Mouse (Mus musculus) liver, adult 2 months (tissue): ENCODE results near the gene Gm8879. TPM values are rescaled to one million over a fixed set of nuclear protein-coding genes. Genes with fewer than 3 reads are reported as not detected.
"Not testable (repeated sequence)": the region's sequence is repeated elsewhere in the genome, so short reads cannot be mapped to it uniquely, and the experiment has no call there.

Source experiments
- DNase-seq: peaks from one replicate; pipeline ENCODE4 v3.0.0-alpha.2; 2011; ENCODE audit warnings: low read depth, low spot score; ENCODE audit errors: extremely low read depth
- H3K27ac ChIP-seq: fragments of 200-500 bp; replicated peaks from 2 replicates; pipeline ENCODE4 v1.5.1; 2012; ENCODE audit warnings: low read depth, mild to moderate bottlenecking, control low read depth, inconsistent platforms, low read length; ENCODE audit not compliant: insufficient read depth
- H3K27me3 ChIP-seq: fragments of 200-500 bp; 2 replicates; pipeline ENCODE4 v1.6.1; 2012; ENCODE audit warnings: mild to moderate bottlenecking, moderate library complexity, low read length, inconsistent platforms; ENCODE audit not compliant: control insufficient read depth, insufficient read depth
- H3K36me3 ChIP-seq: fragments of 200-500 bp; 2 replicates; pipeline ENCODE4 v1.6.1; 2012; ENCODE audit warnings: low read length, inconsistent platforms; ENCODE audit not compliant: control insufficient read depth, insufficient read depth
- H3K4me1 ChIP-seq: fragments of 200-500 bp; 2 replicates; pipeline ENCODE4 v1.6.1; 2011; ENCODE audit warnings: low read length; ENCODE audit not compliant: control insufficient read depth, insufficient read depth
- H3K4me3 ChIP-seq: fragments of 200-500 bp; 2 replicates; pipeline ENCODE4 v1.5.1; 2011; ENCODE audit warnings: low read depth, mild to moderate bottlenecking, control low read depth, low read length, moderate library complexity; ENCODE audit not compliant: insufficient read depth
- H3K79me2 ChIP-seq: fragments of 200-500 bp; 2 replicates; pipeline ENCODE4 v1.6.1; 2012; ENCODE audit warnings: inconsistent platforms, mild to moderate bottlenecking, low read length, moderate library complexity; ENCODE audit not compliant: control insufficient read depth, insufficient read depth
- H3K9ac ChIP-seq: fragments of 200-500 bp; 2 replicates; pipeline ENCODE4 v1.6.1; 2012; ENCODE audit warnings: low read depth, mild to moderate bottlenecking, control low read depth, inconsistent platforms, low read length
- WGBS: fragments of 180-500 bp; shearing (Covaris S2); methylation state at CpG from one replicate; pipeline ENCODE4 v1.1.7; 2018; 5-methylcytosine and 5-hydroxymethylcytosine counted together
- polyA plus RNA-seq: library from polyadenylated mRNA; depleted of rRNA; stranded (reverse); fragments of >200 nt; gene quantifications from 2 replicates; pipeline ENCODE4 v1.2.3, GENCODE M21; 2012; rRNA removed
- total RNA-seq: library from RNA; depleted of rRNA; stranded (reverse); fragments of >200 nt; gene quantifications from 2 replicates; pipeline ENCODE4 v1.2.3, GENCODE M21; 2014; rRNA removed

The Gm8879 gene
- total RNA-seq: not detected in 2 replicates
- not detected in 2 replicates for polyA plus RNA-seq

- not testable (repeated sequence) for DNase-seq, H3K4me3 ChIP-seq
- WGBS: no CpG with 5 or more reads among the region's 3 CpGs
Observed at GRCm38 (mm10) chr5:11127334-11127733, at the start of gene Gm8879. Gm8879 (plus strand) TSS chr5:11127634.

GRCm38 (mm10) chr5:11138031-11138430, 10.6 kb downstream of the Gm8879 start:
- H3K79me2 ChIP-seq, H3K36me3 ChIP-seq, H3K9ac ChIP-seq, H3K27ac ChIP-seq, H3K4me3 ChIP-seq, DNase-seq, H3K4me1 ChIP-seq, H3K27me3 ChIP-seq: not testable (repeated sequence)
- WGBS: 88% methylated on average over 12 of the region's 12 CpGs

More at GRCm38 (mm10) chr5:11127334-11127733, at the start of gene Gm8879:
- not testable (repeated sequence) for H3K27ac ChIP-seq, H3K27me3 ChIP-seq, H3K9ac ChIP-seq, H3K4me1 ChIP-seq, H3K36me3 ChIP-seq, H3K79me2 ChIP-seq

Other genes with a start within 250 kb of the Gm8879 start
- gene Gm8871, start 179.8 kb upstream of the Gm8879 start, total RNA-seq: not detected in 2 replicates
- gene Gm8871, start 179.8 kb upstream of the Gm8879 start, polyA plus RNA-seq: not detected in 2 replicates
- not detected in 2 replicates for gene Gm8857, start 179.8 kb upstream of the Gm8879 start, total RNA-seq
- not detected in 2 replicates for gene Gm8857, start 179.8 kb upstream of the Gm8879 start, polyA plus RNA-seq
- not detected in 2 replicates for gene Gm5861, start 55.4 kb downstream of the Gm8879 start, total RNA-seq
- not detected in 2 replicates for gene Gm5861, start 55.4 kb downstream of the Gm8879 start, polyA plus RNA-seq
- gene Gm8890, start 128.4 kb downstream of the Gm8879 start, total RNA-seq: not detected in 2 replicates
- gene Gm8890, start 128.4 kb downstream of the Gm8879 start, polyA plus RNA-seq: not detected in 2 replicates
- gene Speer1, start 213.9 kb downstream of the Gm8879 start, total RNA-seq: not detected in 2 replicates
- not detected in 2 replicates for gene Speer1, start 213.9 kb downstream of the Gm8879 start, polyA plus RNA-seq